Mouse (Mus musculus) heart, adult 2 months (tissue): ENCODE measurements around the gene Triml1. TPM values are rescaled to one million over a fixed set of nuclear protein-coding genes. Genes with fewer than 3 reads are reported as not detected.

ENCODE experiments used
- DNase-seq, 2 experiments: peaks; one replicate each; pipeline ENCODE4 v3.0.0; 2021
- H3K27ac ChIP-seq: fragments of 200-600 bp; 2 replicates; pipeline ENCODE4 v1.8.1; 2022
- H3K27me3 ChIP-seq: fragments of 200-500 bp; 2 replicates; pipeline ENCODE4 v1.6.1; 2012; ENCODE audit warnings: mild to moderate bottlenecking, low read length, inconsistent platforms, mixed read lengths; ENCODE audit not compliant: control insufficient read depth, insufficient read depth
- H3K36me3 ChIP-seq: fragments of 200-500 bp; 2 replicates; pipeline ENCODE4 v1.6.1; 2012; ENCODE audit warnings: low read length, inconsistent platforms; ENCODE audit not compliant: control insufficient read depth, insufficient read depth
- H3K4me1 ChIP-seq: fragments of 200-500 bp; 2 replicates; pipeline ENCODE4 v1.6.1; 2011; ENCODE audit warnings: low read length; ENCODE audit not compliant: control insufficient read depth, insufficient read depth
- H3K4me3 ChIP-seq: fragments of 200-600 bp; 2 replicates; pipeline ENCODE4 v1.8.1; 2022
- H3K79me2 ChIP-seq: fragments of 200-500 bp; replicated peaks from 2 replicates; pipeline ENCODE4 v1.6.1; 2012; ENCODE audit warnings: mild to moderate bottlenecking, inconsistent platforms, low read length, moderate library complexity, mixed read lengths; ENCODE audit not compliant: control insufficient read depth, insufficient read depth
- H3K9ac ChIP-seq: fragments of 200-500 bp; 2 replicates; pipeline ENCODE4 v1.6.1; 2012; ENCODE audit warnings: low read depth, mild to moderate bottlenecking, control low read depth, inconsistent platforms, low read length, mixed read lengths
- CTCF ChIP-seq: fragments of 200-600 bp; IDR thresholded peaks from 2 replicates; pipeline ENCODE4 v1.8.1; 2022; ENCODE audit warnings: antibody characterized with exemption, mild to moderate bottlenecking, moderate library complexity
- EP300 ChIP-seq: fragments of 200-500 bp; IDR thresholded peaks from 2 replicates; pipeline ENCODE4 v1.6.1; 2011; ENCODE audit warnings: low read depth, low read length, control low read depth; ENCODE audit not compliant: insufficient read depth
- POLR2A ChIP-seq: fragments of 200-500 bp; IDR thresholded peaks from 2 replicates; pipeline ENCODE4 v1.6.1; 2011; ENCODE audit warnings: mild to moderate bottlenecking, low read depth, low read length, control low read depth; ENCODE audit not compliant: insufficient read depth
- WGBS: fragments of 180-500 bp; shearing (Covaris S2); methylation state at CpG from one replicate; pipeline ENCODE4 v1.1.7; 2018; 5-methylcytosine and 5-hydroxymethylcytosine counted together
- intact Hi-C: fragments of 180-260 bp; cut with DNase I; formaldehyde crosslinking; loops from one replicate; pipeline ENCODE4 v1.15.1; 2025
- long read RNA-seq: library from polyadenylated mRNA; stranded (forward); transcript quantifications from one replicate; pipeline ENCODE4 v2.0.0, GENCODE M21; 2021
- polyA plus RNA-seq: library from polyadenylated mRNA; depleted of rRNA; stranded (reverse); fragments of >200 nt; gene quantifications from 2 replicates; pipeline ENCODE4 v1.2.3, GENCODE M21; 2012; rRNA removed
- total RNA-seq, 2 experiments: library from RNA; stranded (reverse); gene quantifications; 2 replicates each; pipeline ENCODE4 v1.2.3; 2021

The Triml1 gene
- total RNA-seq, result not detected
- polyA plus RNA-seq, result 0.08 TPM in 1 of 2 replicates, not detected in the other
- long read RNA-seq, result 0 reads

DNA sequence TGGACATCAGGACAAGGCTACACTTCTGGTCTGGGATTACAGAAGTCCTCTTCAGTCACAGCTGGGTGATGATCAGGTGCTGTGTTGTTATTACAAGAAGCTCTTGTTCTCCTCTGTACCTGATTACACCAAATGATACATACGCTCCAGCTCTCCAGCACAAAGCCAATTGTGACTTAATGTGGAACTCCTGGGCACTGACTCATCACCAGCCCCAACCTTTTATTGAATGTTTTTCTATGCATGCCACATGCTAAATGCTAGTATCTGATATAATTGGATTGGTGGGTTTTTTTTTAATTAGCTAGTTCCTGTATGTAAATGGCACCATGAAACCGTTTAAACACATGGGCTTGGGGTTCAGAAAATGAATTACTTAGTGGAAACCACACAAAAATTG lies at the start of gene Triml1:
TSS of gene Triml1 (minus strand) at position 101 of the 400 bp plus-strand sequence.
- no peaks in the 10 kb centered on the region for H3K79me2 ChIP-seq
- 68% methylated on average over 2 of the region's 2 CpGs for WGBS
- H3K4me3 ChIP-seq, result no peak within 1 kb of the TSS
- no peaks in the 10 kb centered on the region for H3K27me3 ChIP-seq
- no peak within 1 kb of the TSS for H3K27ac ChIP-seq
- DNase-seq, result no peak
- H3K4me1 ChIP-seq, result no peaks in the 10 kb centered on the region
- H3K9ac ChIP-seq, result no peak within 1 kb of the TSS
- no peaks in the 10 kb centered on the region for H3K36me3 ChIP-seq
- intact Hi-C loops, result no loop called here
- no peak for TF ChIP-seq POLR2A
- TF ChIP-seq CTCF, result no peak
- no peak for TF ChIP-seq EP300

DNA sequence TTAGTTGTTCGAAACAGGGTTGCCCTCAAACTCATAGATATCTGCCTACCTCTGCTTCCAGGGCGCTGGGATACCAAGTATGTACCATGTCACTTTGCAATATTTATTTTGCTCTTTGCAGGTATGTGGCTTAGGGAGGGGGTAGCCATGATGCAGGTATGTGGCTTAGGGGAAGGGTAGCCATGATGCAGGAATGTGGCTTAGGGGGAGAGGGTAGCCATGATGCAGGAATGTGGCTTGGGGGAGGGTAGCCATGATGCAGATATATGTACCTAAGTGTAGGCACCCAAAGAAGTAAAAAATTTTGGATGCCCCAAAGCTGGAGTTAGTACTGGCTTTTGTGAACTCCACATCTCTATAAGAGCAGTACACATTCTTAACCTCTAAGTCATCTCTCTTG lies 41.0 kb upstream of the Triml1 start:
- no peak overlapping the region for H3K27ac ChIP-seq
- H3K36me3 ChIP-seq, result no peaks in the 10 kb centered on the region
- TF ChIP-seq CTCF (no peak), EP300 (no peak)
- intact Hi-C loops, result no loop called here
- H3K4me3 ChIP-seq, result no peak overlapping the region
- H3K27me3 ChIP-seq, result no peaks in the 10 kb centered on the region
- WGBS, result 67% methylated on average over 2 of the region's 2 CpGs
- H3K9ac ChIP-seq, result no peak overlapping the region
- DNase-seq, result no peak
- H3K79me2 ChIP-seq, result no peaks in the 10 kb centered on the region
- no peaks in the 10 kb centered on the region for H3K4me1 ChIP-seq

DNA sequence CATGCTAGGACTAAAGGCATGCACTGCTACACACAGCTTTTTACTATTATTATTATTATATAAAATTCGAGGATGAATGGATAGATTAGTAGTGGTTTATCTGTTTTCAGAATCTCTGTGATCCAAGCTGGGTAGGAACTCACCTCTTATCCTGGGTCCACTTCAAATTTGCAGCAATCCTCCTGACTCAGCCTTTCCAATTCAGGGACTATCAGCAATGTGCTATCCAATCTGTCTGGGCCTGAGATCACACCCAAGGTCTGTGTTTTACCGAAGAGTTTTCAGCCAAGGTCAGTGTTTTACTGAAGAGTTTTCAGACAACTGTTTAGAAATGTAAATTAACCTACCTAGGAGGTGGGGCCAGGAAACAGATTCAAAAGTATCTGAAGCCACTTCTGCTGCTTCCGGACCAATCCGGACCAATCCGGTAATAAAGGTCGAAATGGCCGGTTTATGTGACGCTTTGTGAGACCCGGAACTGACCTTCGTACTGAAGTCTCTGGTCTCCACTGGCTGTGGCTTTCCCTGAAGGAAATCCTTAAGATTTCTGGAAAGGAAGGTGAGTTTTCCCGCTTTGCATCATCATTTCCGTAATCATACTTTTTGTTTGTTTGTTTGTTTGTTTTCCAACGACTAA lies 38.9 kb upstream of the Triml1 start, which contains the start of gene Triml2:
TSS of gene Triml2 (plus strand) at position 488 of the 637 bp plus-strand sequence.
- Histone ChIP-seq H3K79me2 (no peaks in the 10 kb centered on the region), H3K4me3 (no peak within 1 kb of the TSS), H3K27ac (no peak within 1 kb of the TSS), H3K27me3 (no peaks in the 10 kb centered on the region), H3K9ac (no peak within 1 kb of the TSS), H3K36me3 (no peaks in the 10 kb centered on the region), H3K4me1 (no peaks in the 10 kb centered on the region)
- DNase-seq, result no peak
- intact Hi-C loops, result no loop called here
- WGBS, result 86% methylated on average over 13 of the region's 13 CpGs
- TF ChIP-seq EP300, result no peak
- no peak for TF ChIP-seq POLR2A
- no peak for TF ChIP-seq CTCF

DNA sequence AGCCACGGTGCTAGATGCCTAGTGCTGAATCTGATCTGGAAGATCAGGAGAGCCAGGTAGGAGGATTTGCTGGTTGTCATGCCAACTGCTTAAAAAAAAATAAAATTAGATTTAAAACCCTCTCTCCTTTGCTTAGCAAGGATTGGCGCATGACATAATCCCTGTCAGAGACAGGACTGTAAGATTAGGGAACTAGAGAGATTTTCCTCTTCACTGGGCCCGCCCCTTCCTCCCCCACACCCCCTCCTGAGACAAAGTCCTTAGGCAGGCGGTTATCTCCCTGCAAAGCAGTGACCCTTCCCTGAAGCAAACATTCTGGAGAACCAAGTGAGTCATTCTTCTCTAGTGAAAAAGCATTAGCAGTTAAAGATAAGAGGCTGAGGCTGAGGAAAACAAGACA lies 37.9 kb upstream of the Triml1 start:
- no peak overlapping the region for H3K9ac ChIP-seq
- DNase-seq, result no peak
- TF ChIP-seq EP300 (no peak), POLR2A (no peak), CTCF (no peak)
- intact Hi-C loops, result no loop called here
- H3K79me2 ChIP-seq, result no peaks in the 10 kb centered on the region
- no peaks in the 10 kb centered on the region for H3K4me1 ChIP-seq
- no peaks in the 10 kb centered on the region for H3K27me3 ChIP-seq
- WGBS, result 10% methylated on average over 4 of the region's 4 CpGs
- no peaks in the 10 kb centered on the region for H3K36me3 ChIP-seq
- no peak overlapping the region for H3K27ac ChIP-seq
- H3K4me3 ChIP-seq, result no peak overlapping the region

DNA sequence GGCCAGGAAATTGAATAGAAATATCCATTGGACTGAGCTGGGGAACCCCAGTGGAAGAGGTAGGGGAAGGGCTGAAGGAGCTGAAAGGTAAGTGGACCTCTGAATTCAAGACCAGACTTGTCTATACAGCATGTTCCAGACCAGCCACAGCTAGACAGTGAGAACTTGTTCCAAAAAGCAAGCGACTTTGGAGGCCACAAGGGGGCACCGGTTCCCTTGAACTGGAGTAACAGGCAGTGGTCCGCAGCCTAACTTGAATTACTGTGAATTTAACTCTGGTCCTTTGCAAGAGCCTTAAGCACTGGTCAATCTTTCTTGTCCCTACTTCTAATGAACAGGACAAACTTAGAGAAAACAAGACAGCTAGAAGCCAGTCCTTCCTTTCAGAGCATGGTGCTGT lies 37.0 kb upstream of the Triml1 start:
- no peaks in the 10 kb centered on the region for H3K79me2 ChIP-seq
- TF ChIP-seq EP300 (no peak), CTCF (peak; percentile 24)
- H3K4me1 ChIP-seq, result no peaks in the 10 kb centered on the region
- no peak overlapping the region for H3K27ac ChIP-seq
- DNase-seq, result no peak
- no peaks in the 10 kb centered on the region for H3K36me3 ChIP-seq
- no peaks in the 10 kb centered on the region for H3K27me3 ChIP-seq
- whole genome bisulfite sequencing, result 68% methylated on average over 3 of the region's 3 CpGs
- no peak overlapping the region for H3K9ac ChIP-seq
- no peak overlapping the region for H3K4me3 ChIP-seq
- intact Hi-C loops, result no loop called here

DNA sequence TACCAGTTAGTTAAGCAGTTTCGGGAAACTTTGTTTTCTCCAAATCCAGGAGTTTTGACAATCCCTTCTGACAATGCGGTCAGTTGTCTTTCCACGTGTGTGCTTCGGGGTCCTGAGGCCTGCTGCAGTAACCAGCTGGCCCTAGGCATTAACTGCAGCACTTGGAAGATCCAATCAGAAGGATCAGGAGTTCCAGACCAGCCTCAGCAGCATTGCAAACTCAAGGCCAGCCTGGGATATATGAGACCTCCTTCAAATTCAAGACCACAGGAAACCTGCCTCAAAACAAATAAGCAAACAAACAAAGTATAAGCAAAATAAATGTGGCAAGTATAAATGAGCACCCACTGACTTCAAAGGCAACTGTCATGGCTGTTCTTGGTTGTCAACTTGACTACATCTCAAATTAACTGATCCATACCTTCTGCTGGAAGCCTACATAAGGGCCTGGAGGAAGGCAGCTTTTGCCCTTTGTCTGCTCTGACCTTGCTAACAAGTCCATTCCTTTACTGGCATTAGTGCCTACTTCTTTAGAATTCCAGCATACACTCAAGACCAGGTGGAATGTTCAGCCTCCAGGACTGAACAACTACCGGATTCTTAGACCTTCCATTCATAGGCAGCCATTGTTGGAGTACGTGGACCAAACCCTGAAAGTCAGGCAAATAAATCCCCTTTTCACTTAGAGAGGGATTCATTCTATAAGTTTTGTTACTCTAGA lies 35.6 kb upstream of the Triml1 start:
- no peak overlapping the region for H3K27ac ChIP-seq
- H3K4me1 ChIP-seq, result no peaks in the 10 kb centered on the region
- no peak for DNase-seq
- no peaks in the 10 kb centered on the region for H3K36me3 ChIP-seq
- no peaks in the 10 kb centered on the region for H3K27me3 ChIP-seq
- 82% methylated on average over 6 of the region's 6 CpGs for WGBS
- H3K9ac ChIP-seq, result no peak overlapping the region
- H3K4me3 ChIP-seq, result no peak overlapping the region
- H3K79me2 ChIP-seq, result no peaks in the 10 kb centered on the region
- no peak for TF ChIP-seq CTCF
- TF ChIP-seq EP300, result no peak
- TF ChIP-seq POLR2A, result no peak
- intact Hi-C loops, result no loop called here
